Mouse (Mus musculus) neural tube, embryonic 15.5 days (tissue): Measurements from ENCODE around the gene Clic1. TPM values are rescaled to one million over a fixed set of nuclear protein-coding genes. Genes with fewer than 3 reads are reported as not detected.

Source experiments
- ATAC-seq: fragments of 200-750 bp; cut with Nextera tagmentation; 2 replicates; pipeline ENCODE4 v1.8.0; 2017; ENCODE audit warnings: mild to moderate bottlenecking, moderate TSS enrichment, moderate library complexity; ENCODE audit not compliant: low FRiP score
- H3K27ac ChIP-seq: fragments of 300-500 bp; sonication (generic); replicated peaks from 2 replicates; pipeline ENCODE4 v1.5.1; 2015; ENCODE audit warnings: mild to moderate bottlenecking, inconsistent platforms
- H3K27me3 ChIP-seq: fragments of 300-500 bp; sonication (generic); replicated peaks from 2 replicates; pipeline ENCODE4 v1.6.1; 2015; ENCODE audit warnings: inconsistent platforms
- H3K36me3 ChIP-seq: fragments of 300-500 bp; sonication (generic); 2 replicates; pipeline ENCODE4 v1.6.1; 2015; ENCODE audit warnings: inconsistent platforms
- H3K4me1 ChIP-seq: fragments of 300-500 bp; sonication (generic); 2 replicates; pipeline ENCODE4 v1.6.1; 2015; ENCODE audit warnings: inconsistent platforms
- H3K4me2 ChIP-seq: fragments of 300-500 bp; sonication (generic); 2 replicates; pipeline ENCODE4 v1.6.1; 2015; ENCODE audit warnings: inconsistent platforms, mild to moderate bottlenecking, moderate library complexity
- H3K4me3 ChIP-seq: fragments of 300-500 bp; sonication (generic); replicated peaks from 2 replicates; pipeline ENCODE4 v1.5.1; 2015; ENCODE audit warnings: mild to moderate bottlenecking, inconsistent platforms
- H3K9ac ChIP-seq: fragments of 300-500 bp; sonication (generic); replicated peaks from 2 replicates; pipeline ENCODE4 v1.6.1; 2015; ENCODE audit warnings: mild to moderate bottlenecking, inconsistent platforms
- H3K9me3 ChIP-seq: fragments of 300-500 bp; sonication (generic); replicated peaks from 2 replicates; pipeline ENCODE4 v1.6.1; 2016; ENCODE audit warnings: inconsistent platforms
- WGBS: fragments of 180-500 bp; shearing (Covaris S2); methylation state at CpG from one replicate; pipeline ENCODE4 v1.1.7; 2015; ENCODE audit warnings: mixed read lengths; 5-methylcytosine and 5-hydroxymethylcytosine counted together
- polyA plus RNA-seq: library from polyadenylated mRNA; unstranded; fragments of >200 nt; fragmentation: Nextera tagmentation; extraction: Ambion mirVana; gene quantifications from 2 replicates; pipeline ENCODE4 v1.2.1, GENCODE M21; 2015

Clic1 gene
- polyA plus RNA-seq, 1 experiment from 2014 or later, result 76.6 TPM

DNA sequence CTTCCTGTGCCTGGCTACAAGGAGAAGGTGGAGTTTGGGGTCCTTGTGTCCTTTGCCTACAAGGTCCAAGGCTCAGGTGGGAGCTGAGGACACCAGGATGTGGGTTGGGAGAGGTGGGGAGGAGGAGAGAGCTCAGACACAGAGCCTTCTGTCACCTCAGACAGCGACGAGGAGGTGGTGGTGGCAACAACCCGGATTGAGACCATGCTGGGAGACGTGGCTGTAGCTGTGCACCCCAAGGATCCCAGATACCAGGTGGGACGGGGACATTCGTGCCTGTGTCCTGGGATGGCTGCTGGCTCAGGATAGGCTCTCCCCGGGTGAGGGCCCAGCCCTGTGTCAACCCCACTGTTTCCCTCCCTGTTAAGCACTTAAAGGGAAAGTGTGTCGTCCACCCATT is 38.3 kb upstream of the Clic1 start:
- no peak for ATAC-seq
- no peaks in the 10 kb centered on the region for H3K9me3 ChIP-seq
- no peaks in the 10 kb centered on the region for H3K27me3 ChIP-seq
- no peak overlapping the region for H3K4me3 ChIP-seq
- no peak overlapping the region for H3K4me2 ChIP-seq
- H3K36me3 ChIP-seq, result peaks cover 88% of the 10 kb centered on the region
- H3K27ac ChIP-seq, result no peak overlapping the region
- 95% methylated on average over 8 of the region's 8 CpGs for WGBS
- no peak overlapping the region for H3K9ac ChIP-seq
- peaks cover 5% of the 10 kb centered on the region; the same call in 1 of the 2 replicates for H3K4me1 ChIP-seq

DNA sequence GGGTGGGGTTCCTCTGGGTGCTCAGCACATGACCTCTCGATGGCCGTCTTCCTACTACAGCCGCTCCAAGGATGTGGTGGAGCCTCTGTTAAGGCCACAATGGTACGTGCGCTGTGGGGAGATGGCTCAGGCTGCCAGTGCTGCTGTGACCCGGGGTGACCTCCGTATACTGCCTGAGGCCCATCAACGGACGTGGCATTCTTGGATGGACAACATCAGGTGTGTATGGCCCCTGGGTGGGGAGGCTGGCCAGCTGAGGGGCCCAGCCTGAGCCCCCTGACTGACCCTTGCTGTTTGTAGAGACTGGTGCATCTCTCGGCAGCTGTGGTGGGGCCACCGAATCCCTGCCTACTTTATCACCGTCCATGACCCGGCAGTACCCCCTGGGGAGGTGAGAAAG is 37.3 kb upstream of the Clic1 start:
- H3K27me3 ChIP-seq, result no peaks in the 10 kb centered on the region
- no peak overlapping the region for H3K27ac ChIP-seq
- H3K36me3 ChIP-seq, result peaks cover 90% of the 10 kb centered on the region
- ATAC-seq, result no peak
- 89% methylated on average over 13 of the region's 13 CpGs for WGBS
- no peak overlapping the region for H3K4me3 ChIP-seq
- H3K9me3 ChIP-seq, result no peaks in the 10 kb centered on the region
- no peak overlapping the region for H3K4me2 ChIP-seq
- H3K9ac ChIP-seq, result no peak overlapping the region
- peaks cover 5% of the 10 kb centered on the region; the same call in 1 of the 2 replicates for H3K4me1 ChIP-seq

DNA sequence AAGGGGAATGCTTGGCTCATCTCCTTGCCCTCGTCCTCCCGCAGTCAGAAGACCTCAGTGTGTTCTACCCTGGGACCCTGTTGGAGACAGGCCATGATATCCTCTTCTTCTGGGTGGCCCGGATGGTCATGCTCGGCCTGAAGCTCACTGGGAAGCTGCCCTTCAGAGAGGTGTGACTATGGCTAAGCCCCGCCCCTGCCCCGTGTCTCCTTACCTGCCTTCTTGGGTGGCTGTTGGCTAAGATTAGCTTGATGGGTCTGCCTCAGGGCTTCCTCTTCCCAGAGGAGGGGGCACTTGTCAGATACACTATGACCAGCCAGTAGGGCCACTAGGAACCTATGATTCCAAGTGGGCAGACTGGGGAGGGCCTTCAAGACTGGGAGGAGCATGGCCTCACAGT is 36.5 kb upstream of the Clic1 start:
- no peak overlapping the region for H3K9ac ChIP-seq
- WGBS, result 86% methylated on average over 6 of the region's 6 CpGs
- no peaks in the 10 kb centered on the region for H3K9me3 ChIP-seq
- H3K4me2 ChIP-seq, result no peak overlapping the region
- H3K27me3 ChIP-seq, result no peaks in the 10 kb centered on the region
- H3K4me3 ChIP-seq, result no peak overlapping the region
- no peak overlapping the region for H3K27ac ChIP-seq
- peaks cover 5% of the 10 kb centered on the region; the same call in 1 of the 2 replicates for H3K4me1 ChIP-seq
- H3K36me3 ChIP-seq, result peaks cover 83% of the 10 kb centered on the region
- no peak for ATAC-seq

DNA sequence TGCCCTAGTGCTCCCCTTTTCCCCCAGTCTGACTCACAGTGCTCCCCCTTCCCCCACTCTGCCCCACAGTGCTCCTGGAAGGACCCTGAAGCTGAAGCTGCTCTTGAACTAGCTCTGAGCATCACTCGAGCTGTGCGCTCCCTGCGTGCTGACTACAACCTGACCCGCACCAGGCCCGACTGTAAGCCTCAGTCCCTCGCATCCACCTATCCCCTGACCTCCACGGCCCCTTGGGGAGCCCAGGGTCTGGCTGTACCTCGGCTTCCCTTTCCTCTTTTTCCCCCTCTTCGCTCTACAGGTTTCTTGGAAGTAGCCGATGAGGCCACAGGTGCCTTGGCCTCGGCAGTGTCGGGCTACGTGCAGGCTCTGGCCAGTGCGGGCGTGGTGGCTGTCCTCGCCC is 34.5 kb upstream of the Clic1 start:
- 93% methylated on average over 16 of the region's 16 CpGs for WGBS
- ATAC-seq, result no peak
- Histone ChIP-seq H3K4me3 (no peak overlapping the region), H3K9ac (no peak overlapping the region), H3K27ac (no peak overlapping the region), H3K4me2 (no peak overlapping the region), H3K36me3 (peaks cover 68% of the 10 kb centered on the region), H3K4me1 (peaks cover 5% of the 10 kb centered on the region; the same call in 1 of the 2 replicates), H3K9me3 (no peaks in the 10 kb centered on the region), H3K27me3 (no peaks in the 10 kb centered on the region)

DNA sequence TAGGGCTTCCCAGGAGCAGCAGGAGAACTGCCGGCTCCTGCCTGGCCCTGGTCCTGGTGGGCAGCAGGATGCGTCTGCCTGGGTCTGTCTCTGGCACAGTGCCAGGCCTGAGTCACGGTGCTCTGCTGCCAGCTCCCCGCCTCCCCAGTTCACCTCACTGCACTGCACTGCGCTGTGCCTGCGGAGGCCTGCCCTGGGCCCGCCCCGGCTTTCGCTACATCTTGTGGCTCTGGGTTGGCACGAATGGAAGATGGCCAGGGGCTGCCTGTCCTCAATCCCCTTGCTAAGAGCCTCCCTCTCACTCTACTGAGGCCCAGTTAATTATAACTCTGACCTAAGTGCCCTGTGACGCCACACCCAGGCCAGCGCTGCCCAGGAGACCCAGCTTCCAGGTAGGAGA is 33.4 kb upstream of the Clic1 start, which contains the start of gene Vwa7:
Gene Vwa7, plus strand, starts transcription at position 204 of the 400 bp plus-strand sequence.
- H3K36me3 ChIP-seq, result peaks cover 57% of the 10 kb centered on the region
- H3K4me3 ChIP-seq, result no peak within 1 kb of the TSS
- H3K9me3 ChIP-seq, result no peaks in the 10 kb centered on the region
- H3K27me3 ChIP-seq, result no peaks in the 10 kb centered on the region
- peak; percentile 40; the same call in 1 of the 2 replicates for ATAC-seq
- WGBS, result 57% methylated on average over 12 of the region's 12 CpGs
- H3K9ac ChIP-seq, result 0 out of 2 replicates have a peak within 1 kb of the TSS, but pooled peaks have one; percentile 7
- no peak within 1 kb of the TSS for H3K4me2 ChIP-seq
- H3K27ac ChIP-seq, result no peak within 1 kb of the TSS
- H3K4me1 ChIP-seq, result peaks cover 10% of the 10 kb centered on the region

DNA sequence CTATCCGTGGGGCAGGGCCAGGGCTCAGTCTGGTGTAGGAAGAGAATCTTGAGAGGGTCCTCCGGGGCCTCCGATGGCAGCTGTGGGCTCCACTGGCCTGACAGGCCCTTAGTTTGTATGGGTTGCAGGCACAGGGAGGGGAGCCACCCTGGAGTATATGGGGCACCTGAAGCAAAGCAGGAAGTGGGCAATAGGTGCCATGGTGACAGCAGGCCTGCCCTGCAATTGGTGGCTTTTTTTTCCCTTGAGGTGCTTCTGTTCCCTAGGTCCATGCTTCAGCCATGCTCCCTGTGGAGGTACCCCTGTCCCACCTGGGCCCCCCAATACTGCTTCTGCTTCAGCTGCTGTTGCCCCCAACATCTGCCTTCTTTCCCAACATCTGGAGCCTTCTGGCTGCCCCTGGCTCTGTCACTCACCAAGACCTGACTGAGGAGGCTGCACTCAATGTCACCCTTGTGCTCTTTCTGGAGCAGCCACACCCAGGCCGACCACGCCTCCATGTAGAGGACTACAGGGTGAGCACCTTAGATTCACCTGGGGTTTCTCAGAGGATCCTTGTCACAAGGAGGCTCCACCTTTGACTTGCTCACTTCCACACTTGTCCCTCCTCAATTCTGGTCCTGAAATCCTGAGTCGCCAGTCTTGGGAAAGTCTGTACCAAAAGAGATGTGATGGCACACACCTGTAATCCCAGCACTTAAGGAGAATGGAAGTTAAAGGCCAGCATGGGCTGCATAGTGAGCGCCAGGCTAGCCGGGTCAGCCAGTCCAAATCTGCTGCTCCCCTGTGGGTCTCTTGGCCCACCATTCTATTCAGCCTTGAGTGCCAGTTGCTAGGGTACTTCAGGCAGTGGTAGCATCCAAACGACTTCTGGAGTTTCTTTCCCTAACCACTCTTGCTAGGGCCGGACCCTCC is 32.7 kb upstream of the Clic1 start:
- H3K27me3 ChIP-seq, result no peaks in the 10 kb centered on the region
- no peaks in the 10 kb centered on the region for H3K9me3 ChIP-seq
- H3K36me3 ChIP-seq, result peaks cover 50% of the 10 kb centered on the region
- no peak overlapping the region for H3K4me2 ChIP-seq
- no peak for ATAC-seq
- H3K4me1 ChIP-seq, result peaks cover 13% of the 10 kb centered on the region
- H3K4me3 ChIP-seq, result no peak overlapping the region
- 83% methylated on average over 10 of the region's 10 CpGs for WGBS
- H3K27ac ChIP-seq, result no peak overlapping the region
- 0 out of 2 replicates have a peak overlapping the region, but pooled peaks have one; percentile 7 for H3K9ac ChIP-seq

DNA sequence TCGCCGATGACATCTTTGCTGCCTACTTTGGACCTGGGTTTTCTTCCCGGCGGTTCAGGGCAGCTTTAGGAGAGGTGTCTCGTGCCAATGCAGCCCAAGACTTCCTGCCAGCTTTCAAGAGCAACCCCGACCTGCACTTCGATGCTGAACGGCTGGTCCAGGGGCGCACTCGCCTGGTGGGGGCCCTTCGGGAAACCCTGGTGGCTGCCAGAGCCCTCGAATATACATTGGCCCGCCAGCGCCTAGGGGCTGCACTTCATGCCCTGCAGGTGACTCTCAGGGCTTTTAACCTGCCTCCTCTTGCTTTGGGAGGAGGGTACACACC is 32.1 kb upstream of the Clic1 start:
- Histone ChIP-seq H3K9ac (no peak overlapping the region), H3K36me3 (peaks cover 44% of the 10 kb centered on the region), H3K27ac (no peak overlapping the region), H3K27me3 (no peaks in the 10 kb centered on the region), H3K4me2 (no peak overlapping the region), H3K4me1 (peaks cover 13% of the 10 kb centered on the region), H3K4me3 (no peak overlapping the region), H3K9me3 (no peaks in the 10 kb centered on the region)
- WGBS, result 78% methylated on average over 14 of the region's 14 CpGs
- ATAC-seq, result no peak

DNA sequence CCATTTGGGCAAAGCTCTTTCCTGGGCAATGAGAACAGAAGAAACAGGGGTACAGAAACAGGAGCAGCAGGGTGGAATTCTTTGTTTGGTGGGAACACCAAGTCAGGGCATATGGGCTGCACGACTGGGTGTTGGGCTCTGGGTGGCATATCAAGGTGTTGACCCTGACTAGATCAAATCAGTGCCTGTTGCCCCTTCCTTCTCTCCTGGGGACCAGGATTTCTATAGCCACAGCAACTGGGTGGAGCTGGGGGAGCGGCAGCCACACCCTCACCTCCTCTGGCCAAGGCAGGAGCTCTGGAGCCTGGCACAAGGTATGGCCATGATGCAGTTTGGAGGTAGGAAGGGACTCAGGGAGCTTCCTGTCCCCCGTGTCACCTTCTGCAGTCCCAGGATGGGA is 31.6 kb upstream of the Clic1 start:
- 91% methylated on average over 3 of the region's 3 CpGs for WGBS
- no peak overlapping the region for H3K9ac ChIP-seq

DNA sequence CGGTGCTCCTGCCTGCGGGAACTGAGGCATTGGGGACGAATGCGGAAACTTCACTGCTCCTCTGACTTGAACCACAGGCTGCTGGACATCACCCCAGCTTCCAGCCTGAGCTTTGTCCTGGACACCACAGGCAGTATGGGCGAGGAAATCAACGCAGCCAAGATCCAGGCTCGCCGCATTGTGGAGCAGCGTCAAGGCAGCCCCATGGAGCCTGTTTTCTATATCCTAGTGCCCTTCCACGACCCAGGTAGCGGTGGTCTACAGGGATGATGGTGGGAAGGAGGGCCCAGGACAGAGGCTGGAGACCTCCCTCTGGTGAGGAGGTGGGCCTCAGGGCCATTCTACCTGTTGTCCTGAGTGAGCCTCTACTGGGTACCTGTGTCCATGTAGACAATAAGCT is 29.9 kb upstream of the Clic1 start:
- WGBS, result 82% methylated on average over 11 of the region's 11 CpGs
- Histone ChIP-seq H3K36me3 (peaks cover 22% of the 10 kb centered on the region), H3K9ac (no peak overlapping the region), H3K27ac (no peak overlapping the region), H3K27me3 (no peaks in the 10 kb centered on the region), H3K4me2 (no peak overlapping the region), H3K4me1 (peaks cover 13% of the 10 kb centered on the region), H3K9me3 (no peaks in the 10 kb centered on the region), H3K4me3 (no peak overlapping the region)
- ATAC-seq, result no peak

More for the DNA sequence above, 31.6 kb upstream of the Clic1 start:
- peaks cover 39% of the 10 kb centered on the region for H3K36me3 ChIP-seq
- no peaks in the 10 kb centered on the region for H3K9me3 ChIP-seq
- H3K4me2 ChIP-seq, result no peak overlapping the region
- no peaks in the 10 kb centered on the region for H3K27me3 ChIP-seq
- H3K27ac ChIP-seq, result no peak overlapping the region
- H3K4me1 ChIP-seq, result peaks cover 13% of the 10 kb centered on the region
- H3K4me3 ChIP-seq, result no peak overlapping the region
- no peak for ATAC-seq

DNA sequence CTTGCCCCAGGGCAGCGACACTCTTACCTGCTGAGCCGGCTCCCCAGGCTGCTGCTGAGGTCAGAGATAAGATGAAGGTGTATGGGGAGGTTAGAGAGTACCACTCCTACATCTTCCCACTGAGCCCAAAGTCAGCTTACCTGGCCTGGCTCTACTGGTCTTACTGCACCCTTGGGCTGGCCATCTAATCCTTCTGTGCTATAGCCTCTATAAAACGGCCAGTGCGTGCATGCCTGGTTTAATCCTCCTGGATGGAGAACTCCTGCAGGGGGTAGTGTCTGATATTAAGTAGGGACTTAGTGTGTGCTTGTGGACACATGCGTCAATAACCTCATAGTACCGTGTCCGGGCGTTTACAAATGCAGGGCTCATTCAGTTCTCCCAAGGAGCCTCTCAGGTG is 29.2 kb upstream of the Clic1 start:
- H3K4me3 ChIP-seq, result no peak overlapping the region
- H3K27me3 ChIP-seq, result no peaks in the 10 kb centered on the region
- H3K9me3 ChIP-seq, result no peaks in the 10 kb centered on the region
- WGBS, result 90% methylated on average over 8 of the region's 8 CpGs
- H3K4me2 ChIP-seq, result no peak overlapping the region
- no peak overlapping the region for H3K27ac ChIP-seq
- ATAC-seq, result no peak
- H3K36me3 ChIP-seq, result peaks cover 15% of the 10 kb centered on the region
- no peak overlapping the region for H3K9ac ChIP-seq
- peaks cover 13% of the 10 kb centered on the region for H3K4me1 ChIP-seq

DNA sequence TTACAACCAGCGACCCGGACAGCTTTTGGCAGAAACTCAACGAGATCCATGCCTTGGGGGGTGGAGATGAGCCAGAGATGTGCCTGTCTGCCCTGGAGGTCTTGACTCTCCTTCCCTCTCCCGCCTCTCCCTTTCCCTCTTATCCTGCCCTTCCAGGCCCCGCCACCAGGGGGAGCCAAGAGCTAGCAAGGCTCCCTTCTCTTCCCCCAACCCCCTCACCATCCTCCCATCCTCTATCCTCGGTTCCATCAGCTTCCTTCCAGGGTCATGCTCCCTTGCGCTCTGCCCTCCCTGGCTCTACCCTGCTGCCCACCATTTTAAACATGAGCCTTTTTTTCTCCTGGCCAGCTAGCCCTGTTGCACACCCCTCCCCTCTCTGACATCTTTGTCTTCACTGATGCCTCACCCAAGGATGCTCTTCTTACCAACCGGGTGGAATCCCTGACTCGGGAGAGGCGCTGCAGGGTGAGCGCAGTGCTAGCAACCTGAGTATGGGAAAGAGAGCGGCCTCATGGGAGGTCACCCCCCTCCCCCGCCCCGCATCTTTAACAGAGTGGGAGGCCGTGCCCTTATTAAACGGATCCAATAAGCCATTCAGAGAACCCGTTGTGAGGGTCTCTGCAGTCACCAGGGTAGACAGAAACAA is 28.5 kb upstream of the Clic1 start:
- H3K4me2 ChIP-seq, result peak overlapping the region; percentile 25
- H3K36me3 ChIP-seq, result peaks cover 8% of the 10 kb centered on the region
- 9% methylated on average over 17 of the region's 17 CpGs for WGBS
- no peak overlapping the region for H3K27ac ChIP-seq
- no peaks in the 10 kb centered on the region for H3K9me3 ChIP-seq
- 0 out of 2 replicates have a peak, but pooled peaks have one; percentile 26 for ATAC-seq
- no peaks in the 10 kb centered on the region for H3K27me3 ChIP-seq
- no peak overlapping the region for H3K9ac ChIP-seq
- H3K4me3 ChIP-seq, result no peak overlapping the region
- peaks cover 15% of the 10 kb centered on the region for H3K4me1 ChIP-seq
